Mouse (Mus musculus) erythroid progenitor cell, adult 5-6 weeks (primary cell): ENCODE results near the gene Btg3. TPM values are rescaled to one million over a fixed set of nuclear protein-coding genes. Genes with fewer than 3 reads are reported as not detected.

Source experiments
- ATAC-seq: replicated peaks from 2 replicates; pipeline ENCODE4 v1.8.0; 2016; ENCODE audit warnings: moderate number of reproducible peaks, mild to moderate bottlenecking, moderate TSS enrichment, inconsistent platforms; ENCODE audit not compliant: poor library complexity, low FRiP score, severe bottlenecking
- total RNA-seq, 2 experiments: library from RNA; stranded (forward) in 1 of 2; stranded (reverse) in 1 of 2; fragments of 150-400 nt in 1 of 2; fragments of 186-747, 209-891 nt in 1 of 2; gene quantifications; 2 replicates each; pipeline versions ENCODE4 v1.2.3 to v1.2.4; 2015 to 2017; ENCODE audit warnings: low replicate concordance in 2 of 2

Btg3 gene
- total RNA-seq, 2 experiments from 2014 or later, result 31.6 to 54.5 TPM

DNA sequence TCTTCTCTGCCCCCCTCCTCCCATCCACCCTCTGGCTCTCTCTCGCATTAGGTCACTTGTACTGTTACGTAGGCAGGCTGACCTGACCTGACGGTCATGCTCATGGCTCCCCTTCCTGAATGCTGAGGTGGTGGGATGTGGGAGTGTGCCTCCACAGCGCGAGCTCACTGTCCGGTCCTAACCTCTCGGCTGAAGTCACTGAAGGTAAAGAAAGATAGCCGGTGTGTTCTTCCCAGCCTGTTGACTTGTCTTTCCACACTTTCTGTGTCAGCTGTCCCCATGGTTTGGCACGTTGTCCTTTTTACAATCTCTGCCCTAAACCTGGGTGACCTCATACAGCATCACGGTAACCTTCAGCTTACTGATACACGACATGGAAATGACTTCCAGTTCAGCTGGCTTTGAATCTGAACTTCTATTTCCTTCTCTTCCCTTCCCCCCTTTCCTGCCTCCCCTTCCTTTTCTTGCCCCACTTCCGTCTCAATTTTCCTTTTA lies 71.3 kb downstream of the Btg3 start:
- no peak for ATAC-seq

GRCm38 (mm10) chr16:78302678-78303050 lies 74.3 kb downstream of the Btg3 start:
- no peak for ATAC-seq

DNA sequence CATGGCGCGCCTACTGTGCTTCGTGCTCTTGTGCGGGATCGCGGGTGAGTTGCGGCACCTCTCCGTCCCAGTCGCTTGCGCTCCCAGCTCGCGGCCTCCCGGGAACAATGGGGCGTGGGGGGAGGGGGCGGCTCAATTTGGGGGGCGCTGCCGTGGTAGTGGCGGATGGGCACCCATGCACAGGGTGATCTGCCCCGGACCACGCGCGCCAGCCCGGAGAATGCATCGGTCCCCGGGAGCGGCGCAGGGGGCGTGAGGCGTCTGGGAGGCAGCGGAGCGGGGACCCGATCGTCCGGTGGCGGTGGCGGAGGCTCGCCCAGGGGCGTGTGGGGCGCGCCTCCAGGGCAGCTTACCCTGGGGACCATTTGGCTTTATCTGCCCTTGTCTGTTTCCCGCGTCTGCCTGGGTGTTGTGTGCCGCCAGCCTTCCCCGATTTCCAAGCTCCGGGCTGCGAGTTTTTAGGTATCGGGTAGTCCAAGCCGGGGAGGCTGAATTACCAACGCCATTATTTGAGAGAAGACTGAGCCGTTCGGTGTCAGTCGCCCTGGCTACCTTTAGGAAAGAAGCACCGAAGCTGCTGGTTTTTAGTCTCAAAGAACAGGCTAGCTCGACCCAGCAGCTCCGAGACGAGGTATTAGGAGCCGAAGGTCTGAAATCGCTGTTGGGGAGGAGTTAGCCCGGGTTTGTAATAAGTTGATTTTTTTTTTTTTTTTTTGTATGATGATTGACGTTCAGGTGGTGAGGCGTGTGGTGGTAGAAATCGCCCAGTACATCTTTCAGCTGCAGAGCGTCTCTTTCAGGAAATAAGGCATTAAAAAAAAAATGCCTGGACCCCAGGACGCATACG lies 74.9 kb downstream of the Btg3 start:
- no peak for ATAC-seq

- ATAC-seq, result no peak
Measured at GRCm38 (mm10) chr16:78301183-78301830, 75.7 kb downstream of the Btg3 start, which contains the start of gene Cxadr. Gene Cxadr (plus strand): TSS chr16:78301489.

DNA sequence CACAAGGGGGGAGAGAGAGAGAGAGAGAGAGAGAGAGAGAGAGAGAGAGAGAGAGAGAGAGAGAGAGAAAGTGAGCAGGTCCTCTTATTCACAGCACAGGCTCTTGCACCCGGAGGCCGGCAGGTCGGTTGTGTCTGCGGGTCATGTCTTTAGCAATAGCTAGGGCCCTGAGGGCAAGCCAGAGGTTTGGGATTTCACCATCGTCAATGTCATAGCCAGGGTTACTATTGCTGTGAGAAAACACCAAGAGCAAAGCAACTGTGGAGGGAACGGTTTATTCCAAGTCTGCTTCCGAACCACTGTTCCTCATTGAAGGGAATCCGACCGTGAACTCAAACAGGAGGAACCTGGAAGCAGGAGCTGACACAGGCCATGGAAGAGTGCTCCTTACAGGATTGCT lies 80.9 kb downstream of the Btg3 start:
- ATAC-seq, result no peak

DNA sequence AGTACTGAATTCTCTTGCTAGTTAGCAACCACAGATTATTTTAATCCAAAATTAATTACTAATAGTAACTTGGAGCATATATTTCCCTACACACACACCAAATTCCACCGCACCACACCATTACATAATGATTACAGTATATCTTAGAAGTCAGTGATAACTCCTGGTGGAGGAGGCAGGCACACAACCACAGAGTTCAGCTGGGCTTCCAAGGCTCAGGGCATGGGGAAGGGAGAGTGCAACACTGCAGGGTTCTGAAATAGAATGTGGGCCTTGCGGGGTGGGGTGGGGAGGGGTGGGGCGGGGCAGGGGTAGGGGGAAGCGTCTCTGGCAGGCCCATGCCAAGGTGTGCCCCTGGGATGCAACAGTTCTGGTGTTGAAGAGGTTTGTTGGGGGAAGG lies 81.4 kb downstream of the Btg3 start:
- ATAC-seq, result no peak

GRCm38 (mm10) chr16:78294606-78295275 lies 82.3 kb downstream of the Btg3 start:
- no peak for ATAC-seq

DNA sequence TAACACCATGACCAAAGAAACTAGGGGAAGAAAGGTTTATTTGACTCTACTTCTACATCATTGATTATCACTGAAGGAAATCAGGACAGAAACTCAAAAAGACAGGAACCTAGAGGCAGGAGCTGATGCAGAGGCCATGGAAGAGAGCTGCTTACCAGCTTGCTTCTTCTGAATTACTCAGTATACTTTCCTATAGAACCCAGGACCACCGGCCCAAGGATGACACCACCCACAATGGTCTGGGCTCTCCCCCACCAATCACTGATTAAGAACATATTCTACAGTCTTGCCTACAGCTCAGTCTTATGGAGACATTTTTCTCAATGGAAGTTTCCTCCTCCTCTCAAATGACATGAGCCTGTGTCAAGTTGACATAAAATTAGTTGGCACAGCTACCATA lies 82.9 kb downstream of the Btg3 start:
- ATAC-seq, result no peak

DNA sequence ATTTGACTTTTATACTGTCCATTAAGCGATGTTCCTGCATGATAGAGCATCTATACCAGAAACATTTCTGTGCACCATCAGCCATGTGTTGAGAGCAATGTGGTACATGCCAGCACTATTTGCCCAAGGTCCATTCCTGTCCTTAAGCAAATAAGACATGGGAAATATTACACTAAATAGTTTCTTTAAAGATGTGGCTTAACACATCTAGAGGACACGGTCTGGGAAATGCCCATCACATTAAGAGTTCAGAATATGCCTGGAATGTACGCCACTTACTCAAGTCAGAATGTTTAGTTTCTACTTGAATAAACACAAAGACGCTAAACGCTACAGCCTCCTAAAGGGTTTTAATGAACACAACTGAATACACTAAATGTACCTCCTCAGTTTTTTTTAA lies 93.8 kb downstream of the Btg3 start:
- no peak for ATAC-seq

Other genes starting within 250 kb of the Btg3 start
- gene Cxadr, start 75.7 kb downstream of the Btg3 start, total RNA-seq (2015; ENCODE audit: low replicate concordance), result 0.84 TPM in 1 of 2 replicates, not detected in the other
- gene Cxadr, start 75.7 kb downstream of the Btg3 start, total RNA-seq (2017; ENCODE audit: low replicate concordance), result 0.13 TPM in 1 of 2 replicates, not detected in the other
- gene D16Ertd472e, start 199.5 kb upstream of the Btg3 start, total RNA-seq (2015; ENCODE audit: low replicate concordance), result 6.8 and 13.4 TPM in 2 replicates
- gene D16Ertd472e, start 199.5 kb upstream of the Btg3 start, total RNA-seq (2017; ENCODE audit: low replicate concordance), result 1.3 and 3.2 TPM in 2 replicates